Mouse (Mus musculus) liver, adult 2 months (tissue): Measurements from ENCODE around the gene Pcnx2.

Experiments
- CTCF ChIP-seq: fragments of 200-500 bp; IDR thresholded peaks from 2 replicates; pipeline ENCODE4 v1.5.1; 2011; ENCODE audit warnings: low read depth, low read length, control low read depth
- POLR2A ChIP-seq: fragments of 200-500 bp; IDR thresholded peaks from 2 replicates; pipeline ENCODE4 v1.6.1; 2011; ENCODE audit warnings: low read length, control low read depth; ENCODE audit not compliant: insufficient read depth; ENCODE audit errors: extremely low read depth

DNA sequence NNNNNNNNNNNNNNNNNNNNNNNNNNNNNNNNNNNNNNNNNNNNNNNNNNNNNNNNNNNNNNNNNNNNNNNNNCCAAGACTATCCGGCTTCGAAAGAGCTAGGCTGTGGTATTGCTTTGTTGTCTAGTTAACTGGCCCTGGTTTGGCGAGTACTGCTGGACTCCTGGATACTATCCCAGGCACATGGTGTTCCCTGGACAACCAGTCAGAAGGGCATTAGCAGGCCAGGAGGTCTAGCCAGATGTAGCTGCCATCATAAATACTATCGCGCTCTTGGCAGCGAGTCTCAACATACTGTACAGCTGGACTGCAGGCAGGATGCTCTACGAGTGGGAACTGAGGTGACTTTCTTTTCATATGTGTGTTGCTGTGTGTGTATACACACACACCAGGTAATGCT is 175.4 kb downstream of the Pcnx2 start:
- TF ChIP-seq CTCF (no peak), POLR2A (no peak)
